Mouse (Mus musculus): Measurements from ENCODE around the gene Atp6ap1. TPM values are rescaled to one million over a fixed set of nuclear protein-coding genes. Genes with fewer than 3 reads are reported as not detected.
A peak's percentile ranks its signal among the peaks of the same experiment; 100 is the strongest.

The Atp6ap1 gene
- polyA plus RNA-seq, 1 experiment from 2014 or later = 79.8 TPM

GRCm38 (mm10) chrX:74270062-74270901 lies 26.6 kb upstream of the Atp6ap1 start, which contains the start of gene Rpl10:
Gene Rpl10, plus strand, starts transcription at chrX:74270812.
- Histone ChIP-seq H3K36me3 (ENCODE audit: control insufficient read depth, insufficient read depth) (peaks cover 5% of the 10 kb centered on the region; the same call in 1 of the 2 replicates), H3K4me1 (ENCODE audit: control insufficient read depth, low read depth, low read length) (no peaks in the 10 kb centered on the region; the same call in 1 of the 2 replicates), H3K27ac (ENCODE audit: low read length) (peak within 1 kb of the TSS; percentile 92), H3K9ac (ENCODE audit: low read depth, low read length) (peak within 1 kb of the TSS; percentile 72), H3K4me2 (ENCODE audit: low read depth, low read length) (peak within 1 kb of the TSS; percentile 80), H3K9me3 (replicated peaks; ENCODE audit: control insufficient read depth, low read length) (no peaks in the 10 kb centered on the region), H3K4me3 (ENCODE audit: low read depth, low read length) (peak within 1 kb of the TSS; percentile 72), H3K27me3 (ENCODE audit: control insufficient read depth, insufficient read depth, low read depth, low read length) (no peaks in the 10 kb centered on the region)
- 19% methylated on average over 42 of the region's 42 CpGs for WGBS (ENCODE audit: insufficient replicate concordance)
- peak; percentile 95 for ATAC-seq (ENCODE audit: low read depth)

DNA sequence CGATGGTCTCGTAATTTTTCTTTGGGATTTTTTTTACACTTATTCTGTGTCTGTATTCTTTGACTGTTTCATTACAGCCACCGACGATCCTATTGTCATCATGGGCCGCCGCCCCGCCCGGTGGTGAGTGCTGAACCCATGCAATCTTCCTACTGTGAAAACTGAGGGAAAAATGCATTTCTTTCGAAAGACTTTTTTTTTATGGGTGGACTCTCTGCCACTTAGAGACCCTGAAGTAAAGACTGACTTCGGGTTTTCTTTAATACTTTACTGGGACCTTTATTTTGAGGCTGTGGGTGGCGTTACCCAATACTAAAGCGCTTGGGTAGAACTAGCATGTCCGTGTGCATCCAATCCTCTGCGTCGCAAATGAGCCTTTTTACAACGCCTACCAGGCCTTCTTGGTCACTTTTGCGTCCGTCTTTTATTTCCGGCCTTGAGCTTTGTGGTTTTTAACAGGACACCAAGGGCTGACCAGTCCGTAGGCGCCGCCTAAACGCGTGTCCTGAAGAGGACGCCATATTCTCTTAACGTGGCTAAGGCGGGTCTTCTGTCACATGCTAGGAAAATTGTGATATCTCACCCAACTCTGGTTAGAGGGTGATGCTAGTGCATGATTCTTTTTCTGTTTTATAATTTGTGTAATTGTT lies 25.9 kb upstream of the Atp6ap1 start:
- H3K4me1 ChIP-seq (ENCODE audit: control insufficient read depth, low read depth, low read length) = no peaks in the 10 kb centered on the region; the same call in 1 of the 2 replicates
- no peaks in the 10 kb centered on the region for H3K27me3 ChIP-seq (ENCODE audit: control insufficient read depth, insufficient read depth, low read depth, low read length)
- peak overlapping the region; percentile 72 for H3K9ac ChIP-seq (ENCODE audit: low read depth, low read length)
- H3K27ac ChIP-seq (ENCODE audit: low read length) = peak overlapping the region; percentile 75
- H3K36me3 ChIP-seq (ENCODE audit: control insufficient read depth, insufficient read depth) = peaks cover 5% of the 10 kb centered on the region; the same call in 1 of the 2 replicates
- ATAC-seq (ENCODE audit: low read depth) = no peak
- H3K4me2 ChIP-seq (ENCODE audit: low read depth, low read length) = peak overlapping the region; percentile 61
- peak overlapping the region; percentile 72 for H3K4me3 ChIP-seq (ENCODE audit: low read depth, low read length)
- WGBS (ENCODE audit: insufficient replicate concordance) = 18% methylated on average over 27 of the region's 27 CpGs
- H3K9me3 ChIP-seq (replicated peaks; ENCODE audit: control insufficient read depth, low read length) = no peaks in the 10 kb centered on the region

DNA sequence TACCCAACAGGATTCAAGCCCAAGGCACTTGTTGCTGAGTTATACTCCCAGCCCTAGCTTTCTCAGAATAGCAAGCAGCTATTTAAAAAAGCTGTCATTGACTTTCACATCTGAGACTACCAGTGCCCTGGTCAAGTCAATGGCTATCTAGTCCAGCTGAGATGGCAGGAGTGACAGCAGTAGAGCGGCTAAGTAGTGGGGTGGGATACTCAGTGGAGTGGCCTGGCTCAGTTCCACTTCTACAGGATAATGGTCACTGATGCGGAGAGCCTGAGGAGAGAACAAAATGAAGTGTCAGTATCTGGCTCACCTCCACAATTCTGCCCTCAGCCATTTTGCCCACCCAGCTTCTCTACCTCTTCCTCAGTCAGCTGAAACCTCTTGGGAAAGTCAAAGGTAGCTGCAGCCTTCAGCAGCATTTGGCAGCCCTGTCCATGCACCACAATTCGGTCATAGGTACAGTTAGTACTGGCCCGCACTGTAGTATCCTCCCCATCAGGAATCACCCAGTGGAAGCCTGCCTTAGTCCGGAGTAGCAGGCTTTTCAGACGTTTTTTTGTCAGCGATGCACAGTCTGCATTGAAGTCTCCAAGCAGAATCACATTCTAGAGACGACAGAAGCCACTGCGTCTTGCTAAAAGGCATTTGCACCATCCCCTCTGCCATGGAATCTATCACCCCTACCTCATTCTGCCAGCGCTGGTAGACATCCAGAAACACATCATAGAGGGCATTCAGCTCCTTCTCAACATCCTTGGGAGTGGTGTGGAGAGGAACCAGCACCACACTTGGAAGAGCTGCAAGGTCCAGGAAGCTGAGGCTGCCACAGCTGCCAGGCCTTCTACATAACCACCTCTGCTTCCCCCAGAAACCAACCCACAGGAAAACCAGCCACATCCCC lies 23.2 kb upstream of the Atp6ap1 start:
- Histone ChIP-seq H3K27me3 (ENCODE audit: control insufficient read depth, insufficient read depth, low read depth, low read length) (no peaks in the 10 kb centered on the region), H3K9ac (ENCODE audit: low read depth, low read length) (no peak overlapping the region), H3K27ac (ENCODE audit: low read length) (peak overlapping the region; percentile 19), H3K4me3 (ENCODE audit: low read depth, low read length) (no peak overlapping the region), H3K4me1 (ENCODE audit: control insufficient read depth, low read depth, low read length) (no peaks in the 10 kb centered on the region; the same call in 1 of the 2 replicates), H3K36me3 (ENCODE audit: control insufficient read depth, insufficient read depth) (peaks cover 5% of the 10 kb centered on the region), H3K4me2 (ENCODE audit: low read depth, low read length) (no peak overlapping the region), H3K9me3 (replicated peaks; ENCODE audit: control insufficient read depth, low read length) (no peaks in the 10 kb centered on the region)
- no peak for ATAC-seq (ENCODE audit: low read depth)
- WGBS (ENCODE audit: insufficient replicate concordance) = 28% methylated on average over 10 of the region's 10 CpGs

- Histone ChIP-seq H3K9me3 (replicated peaks; ENCODE audit: control insufficient read depth, low read length) (no peaks in the 10 kb centered on the region), H3K4me1 (ENCODE audit: control insufficient read depth, low read depth, low read length) (no peaks in the 10 kb centered on the region; the same call in 1 of the 2 replicates), H3K4me2 (ENCODE audit: low read depth, low read length) (no peak overlapping the region), H3K27ac (ENCODE audit: low read length) (no peak overlapping the region), H3K4me3 (ENCODE audit: low read depth, low read length) (no peak overlapping the region), H3K36me3 (ENCODE audit: control insufficient read depth, insufficient read depth) (peaks cover 5% of the 10 kb centered on the region), H3K9ac (ENCODE audit: low read depth, low read length) (no peak overlapping the region), H3K27me3 (ENCODE audit: control insufficient read depth, insufficient read depth, low read depth, low read length) (no peaks in the 10 kb centered on the region)
- WGBS (ENCODE audit: insufficient replicate concordance) = 42% methylated on average over 7 of the region's 8 CpGs
- no peak for ATAC-seq (ENCODE audit: low read depth)
Measured at GRCm38 (mm10) chrX:74277916-74278315, 19.0 kb upstream of the Atp6ap1 start.

DNA sequence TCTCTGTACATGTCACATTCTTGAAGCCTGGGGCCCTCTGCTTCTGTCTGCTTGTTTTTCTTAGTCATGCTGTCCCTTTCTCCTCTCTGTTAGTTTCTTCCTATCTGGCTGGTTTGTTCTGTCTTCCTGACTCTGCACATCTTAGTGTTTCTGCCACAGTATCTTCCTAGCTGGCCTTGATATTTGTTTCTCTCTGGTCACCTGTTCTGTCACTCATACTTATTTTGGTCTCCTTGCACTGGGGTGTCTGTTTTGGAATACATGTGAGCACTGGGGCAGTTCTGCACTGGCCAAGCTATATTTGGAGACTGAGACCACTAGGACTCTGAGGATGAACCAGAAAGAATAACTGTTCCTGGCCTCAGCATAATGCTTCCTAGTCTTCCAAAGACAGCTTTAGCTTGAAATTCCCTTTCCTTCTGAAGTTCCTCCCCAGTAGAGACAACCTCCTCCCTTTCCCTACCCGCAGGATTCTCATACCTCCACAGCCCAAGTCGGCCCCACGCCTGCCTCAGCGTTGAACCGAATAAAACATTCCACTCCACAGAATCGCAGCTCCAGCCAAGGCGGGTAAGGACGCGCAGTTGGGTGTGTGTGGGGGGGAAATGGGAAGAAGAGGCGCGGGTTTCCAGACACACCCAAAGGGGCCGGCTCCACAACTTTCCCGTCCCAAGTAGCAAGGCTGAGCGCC lies 15.7 kb upstream of the Atp6ap1 start:
- Histone ChIP-seq H3K4me2 (ENCODE audit: low read depth, low read length) (peak overlapping the region; percentile 82), H3K9me3 (replicated peaks; ENCODE audit: control insufficient read depth, low read length) (no peaks in the 10 kb centered on the region), H3K9ac (ENCODE audit: low read depth, low read length) (peak overlapping the region; percentile 74), H3K36me3 (ENCODE audit: control insufficient read depth, insufficient read depth) (no peaks in the 10 kb centered on the region; the same call in 1 of the 2 replicates), H3K27me3 (ENCODE audit: control insufficient read depth, insufficient read depth, low read depth, low read length) (no peaks in the 10 kb centered on the region), H3K27ac (ENCODE audit: low read length) (peak overlapping the region; percentile 94), H3K4me1 (ENCODE audit: control insufficient read depth, low read depth, low read length) (peaks cover 5% of the 10 kb centered on the region), H3K4me3 (ENCODE audit: low read depth, low read length) (peak overlapping the region; percentile 71)
- 14% methylated on average over 14 of the region's 14 CpGs for WGBS (ENCODE audit: insufficient replicate concordance)
- peak; percentile 8; the same call in 1 of the 2 replicates for ATAC-seq (ENCODE audit: low read depth)

DNA sequence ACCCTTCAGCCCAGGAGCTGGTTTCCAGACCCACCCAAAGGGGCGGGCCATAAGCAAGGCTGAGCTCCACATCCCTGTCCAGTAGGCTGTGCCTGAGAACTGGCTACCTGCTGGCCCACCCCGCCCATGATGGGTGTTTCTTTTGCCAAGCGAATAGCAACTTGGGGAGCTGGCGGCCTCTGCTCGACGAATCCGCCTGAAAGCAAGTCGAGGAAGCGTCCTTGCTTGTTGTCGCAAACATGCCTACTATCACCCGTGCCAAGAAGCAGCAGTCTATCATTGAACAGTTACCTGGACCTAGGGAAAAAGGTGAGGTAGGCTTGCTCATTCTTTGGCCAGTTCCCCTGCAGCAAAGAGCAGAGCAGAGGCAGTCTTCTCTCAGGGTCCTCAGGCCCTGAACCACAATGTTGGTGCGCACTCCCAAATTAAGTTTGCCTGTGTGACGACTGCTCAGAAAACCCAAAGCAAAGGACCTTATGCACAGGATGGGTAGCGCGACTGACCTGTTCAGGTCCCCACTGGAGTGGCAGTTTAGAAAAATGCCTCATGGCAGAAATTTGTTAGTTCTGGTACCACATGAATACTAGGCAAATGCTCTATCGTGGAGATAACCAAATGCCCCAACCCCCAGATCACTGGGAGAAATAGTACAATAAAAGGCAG lies 15.0 kb upstream of the Atp6ap1 start, which contains the start of the genes Taz and Dnase1l1:
Taz (plus strand) TSS at position 181 of the 663 bp plus-strand sequence.
Dnase1l1 (minus strand) TSS at position 606 of the 663 bp plus-strand sequence.
- Histone ChIP-seq H3K4me3 (ENCODE audit: low read depth, low read length) (peak within 1 kb of the TSS; percentile 71), H3K27ac (ENCODE audit: low read length) (peak within 1 kb of the TSS; percentile 94), H3K4me2 (ENCODE audit: low read depth, low read length) (peak within 1 kb of the TSS; percentile 82), H3K4me1 (ENCODE audit: control insufficient read depth, low read depth, low read length) (peaks cover 5% of the 10 kb centered on the region), H3K9me3 (replicated peaks; ENCODE audit: control insufficient read depth, low read length) (no peaks in the 10 kb centered on the region), H3K27me3 (ENCODE audit: control insufficient read depth, insufficient read depth, low read depth, low read length) (no peaks in the 10 kb centered on the region), H3K9ac (ENCODE audit: low read depth, low read length) (peak within 1 kb of the TSS; percentile 74), H3K36me3 (ENCODE audit: control insufficient read depth, insufficient read depth) (no peaks in the 10 kb centered on the region; the same call in 1 of the 2 replicates)
- WGBS (ENCODE audit: insufficient replicate concordance) = 10% methylated on average over 16 of the region's 16 CpGs
- peak; percentile 97 for ATAC-seq (ENCODE audit: low read depth)

- peak overlapping the region; percentile 94 for H3K27ac ChIP-seq (ENCODE audit: low read length)
- H3K36me3 ChIP-seq (ENCODE audit: control insufficient read depth, insufficient read depth) = no peaks in the 10 kb centered on the region
- peak overlapping the region; percentile 71 for H3K9ac ChIP-seq (ENCODE audit: low read depth, low read length)
- whole genome bisulfite sequencing (ENCODE audit: insufficient replicate concordance) = 24% methylated on average over 39 of the region's 39 CpGs
- no peaks in the 10 kb centered on the region for H3K9me3 ChIP-seq (replicated peaks; ENCODE audit: control insufficient read depth, low read length)
- peak overlapping the region; percentile 82 for H3K4me2 ChIP-seq (ENCODE audit: low read depth, low read length)
- H3K4me1 ChIP-seq (ENCODE audit: control insufficient read depth, low read depth, low read length) = peaks cover 5% of the 10 kb centered on the region
- peak; percentile 49 for ATAC-seq (ENCODE audit: low read depth)
- H3K27me3 ChIP-seq (ENCODE audit: control insufficient read depth, insufficient read depth, low read depth, low read length) = no peaks in the 10 kb centered on the region
- H3K4me3 ChIP-seq (ENCODE audit: low read depth, low read length) = peak overlapping the region; percentile 71
Measured at GRCm38 (mm10) chrX:74282395-74283091, 14.4 kb upstream of the Atp6ap1 start.
